Mouse (Mus musculus) cortical plate, adult 2 months (tissue): Measurements from ENCODE around the gene Clec1b.

Source experiments
- CTCF ChIP-seq: fragments of 200-500 bp; IDR thresholded peaks from 2 replicates; pipeline ENCODE4 v1.5.1; 2011; ENCODE audit warnings: mild to moderate bottlenecking, control low read depth, low read length; ENCODE audit not compliant: insufficient read depth; ENCODE audit errors: extremely low read depth
- POLR2A ChIP-seq: fragments of 200-500 bp; IDR thresholded peaks from 2 replicates; pipeline ENCODE4 v1.6.1; 2011; ENCODE audit warnings: mild to moderate bottlenecking, low read length, control low read depth; ENCODE audit not compliant: insufficient read depth; ENCODE audit errors: extremely low read depth

GRCm38 (mm10) chr6:129355774-129356173 is 41.3 kb upstream of the Clec1b start:
- TF ChIP-seq CTCF (no peak), POLR2A (no peak)
